Mouse (Mus musculus) large intestine, adult 2 months (tissue): ENCODE data around the gene Shpk. TPM values are rescaled to one million over a fixed set of nuclear protein-coding genes. Genes with fewer than 3 reads are reported as not detected.

Experiments used
- DNase-seq: peaks from one replicate; pipeline ENCODE4 v3.0.0-alpha.2; 2012; ENCODE audit warnings: low read depth, low spot score
- WGBS: fragments of 180-500 bp; shearing (Covaris S2); methylation state at CpG from one replicate; pipeline ENCODE4 v1.1.7; 2018; 5-methylcytosine and 5-hydroxymethylcytosine counted together
- polyA plus RNA-seq: library from polyadenylated mRNA; depleted of rRNA; stranded (reverse); fragments of >200 nt; gene quantifications from 2 replicates; pipeline ENCODE4 v1.2.3, GENCODE M21; 2012

Shpk gene
- polyA plus RNA-seq, 1 experiment, result 10.4 TPM

DNA sequence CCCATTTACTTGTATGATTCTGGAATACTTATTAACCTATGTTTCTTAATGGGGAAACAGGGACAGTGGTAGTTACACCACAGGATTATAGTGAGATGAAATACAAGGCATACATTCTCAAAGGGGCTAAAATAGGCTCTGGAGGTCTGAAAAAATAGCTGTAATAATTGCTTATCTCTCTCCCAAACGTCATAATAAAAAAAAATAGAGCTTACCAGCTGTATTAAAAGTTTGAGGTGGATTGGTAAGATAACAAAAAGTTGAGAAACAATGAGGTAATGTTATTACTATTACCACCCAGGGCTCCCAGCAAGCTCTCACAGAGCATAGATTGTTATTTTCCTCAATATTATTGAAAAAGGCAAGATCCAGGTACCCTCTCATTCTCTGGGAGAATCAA is 1.1 kb upstream of the Shpk start:
- DNase-seq, result no peak
- WGBS, result 2% methylated on average over 1 of the region's 1 CpGs

DNA sequence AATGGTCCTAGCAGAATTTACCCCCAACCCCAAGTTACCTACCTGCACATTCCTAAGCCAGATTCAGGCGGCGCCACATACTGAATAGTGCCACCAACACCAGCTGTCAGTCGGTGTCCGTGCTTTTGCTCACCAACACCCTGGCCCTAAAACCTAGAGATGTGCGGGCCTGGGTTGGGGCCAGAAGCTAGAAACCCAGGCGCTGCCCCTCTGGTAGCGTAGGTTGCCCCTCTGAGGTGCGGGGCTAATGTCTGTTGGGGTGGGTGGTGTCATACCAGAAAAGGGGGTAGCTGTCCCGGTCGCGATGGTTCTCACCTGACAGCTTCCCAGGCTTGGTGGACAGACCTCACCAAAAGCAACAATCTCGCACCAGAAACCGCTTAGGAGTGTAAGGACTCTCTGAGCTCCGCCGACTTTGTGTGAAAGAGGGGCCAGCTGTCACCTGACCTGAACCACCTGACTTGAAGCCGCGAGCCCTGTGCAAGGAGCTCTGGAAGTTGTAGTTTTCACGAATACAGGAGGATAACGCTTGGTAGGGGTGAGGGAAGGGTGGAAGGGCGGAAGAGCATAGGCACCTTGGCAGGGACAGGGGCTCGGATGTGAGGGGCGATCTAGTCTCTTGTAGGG is 544 bp upstream of the Shpk start, which contains the start of gene Ctns:
Gene Ctns, minus strand, starts transcription at position 440 of the 627 bp plus-strand sequence.
- under 1% methylated on average over 22 of the region's 22 CpGs for WGBS
- DNase-seq, result no peak

DNA sequence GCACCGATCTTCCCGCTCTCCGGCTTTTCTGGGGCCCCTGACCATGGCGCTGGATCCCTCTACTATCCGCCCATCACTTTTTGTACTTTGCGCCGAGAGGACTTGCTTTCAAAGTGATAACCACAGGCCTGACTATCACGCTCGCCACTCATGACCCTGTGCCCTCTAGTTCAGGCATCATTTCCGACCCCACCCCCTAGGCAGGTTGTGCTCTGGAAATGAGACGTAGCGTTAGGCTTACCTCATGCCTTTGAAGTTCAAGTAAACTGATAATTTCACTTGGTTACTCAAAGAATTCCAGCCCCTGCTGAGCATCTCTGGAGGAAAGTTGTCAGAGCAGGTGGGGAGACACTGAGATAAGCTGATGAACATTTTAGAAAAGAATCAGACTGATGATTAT is 619 bp downstream of the Shpk start:
- WGBS, result 3% methylated on average over 12 of the region's 12 CpGs
- DNase-seq, result no peak

GRCm38 (mm10) chr11:73201021-73201420 is 1.8 kb downstream of the Shpk start:
- 37% methylated on average over 2 of the region's 2 CpGs for WGBS
- DNase-seq, result no peak

GRCm38 (mm10) chr11:73201597-73201996 is 2.3 kb downstream of the Shpk start:
- 34% methylated on average over 4 of the region's 4 CpGs for WGBS
- no peak for DNase-seq

DNA sequence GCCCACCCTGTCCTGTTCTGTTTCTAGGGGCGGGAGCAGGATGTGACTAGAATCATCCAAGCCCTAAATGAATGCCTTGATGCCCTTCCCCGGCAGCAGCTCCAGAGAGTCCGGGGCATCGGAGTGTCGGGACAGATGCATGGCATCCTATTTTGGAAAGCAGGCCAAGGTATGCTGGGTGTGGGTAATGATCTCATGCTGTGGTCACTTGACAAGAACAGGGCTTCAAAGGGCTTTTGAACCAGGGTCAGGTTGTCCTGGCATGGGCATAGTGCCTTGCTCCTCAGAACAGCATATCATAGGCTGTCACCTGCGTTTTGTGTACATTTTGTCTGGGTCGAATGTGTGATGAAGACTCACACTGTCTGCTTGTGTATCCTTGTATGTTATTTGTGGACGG is 4.6 kb downstream of the Shpk start:
- 87% methylated on average over 8 of the region's 8 CpGs for WGBS
- DNase-seq, result no peak

DNA sequence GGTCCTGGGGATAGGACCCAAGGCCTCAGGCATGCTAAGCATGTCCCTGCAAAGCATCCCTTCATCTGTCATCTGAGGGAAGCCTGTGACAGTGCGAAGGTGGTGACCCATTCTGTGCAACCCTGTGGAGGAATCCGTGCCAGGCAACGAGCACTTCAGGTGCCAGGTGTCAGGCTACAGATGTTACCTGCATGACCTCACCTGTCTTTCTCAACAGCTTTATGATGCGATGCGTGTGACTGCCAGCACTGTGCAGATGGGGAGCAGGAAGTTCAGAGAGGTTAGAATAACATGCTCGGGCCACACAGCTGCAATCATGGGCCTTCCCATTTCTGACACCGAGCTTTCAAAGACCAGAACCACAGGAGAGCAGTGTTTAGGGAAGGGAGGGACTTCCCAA is 5.9 kb downstream of the Shpk start:
- DNase-seq, result no peak
- 29% methylated on average over 7 of the region's 7 CpGs for WGBS

DNA sequence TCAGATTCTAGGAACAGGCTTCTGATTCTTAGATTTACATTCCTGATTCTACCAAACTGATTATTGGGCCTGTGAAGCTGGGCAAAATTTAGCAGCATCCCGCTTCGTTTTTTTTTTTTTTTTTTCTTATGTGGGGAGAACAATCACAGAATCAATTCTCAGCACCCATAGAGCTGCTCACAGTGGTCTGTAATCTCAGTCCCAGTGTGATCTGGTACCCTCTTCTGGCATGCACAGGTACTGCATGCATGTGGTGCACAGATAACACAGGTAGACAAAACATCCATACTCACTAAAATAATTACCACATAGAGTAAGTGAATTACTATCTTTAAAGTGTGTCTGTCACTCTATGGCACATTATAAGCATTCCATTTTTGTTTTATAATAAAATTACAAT is 8.4 kb downstream of the Shpk start:
- WGBS, result 93% methylated on average over 2 of the region's 2 CpGs
- DNase-seq, result no peak

GRCm38 (mm10) chr11:73213956-73214355 is 14.7 kb downstream of the Shpk start:
- DNase-seq, result no peak
- 75% methylated on average over 3 of the region's 3 CpGs for WGBS

- 61% methylated on average over 2 of the region's 2 CpGs for WGBS
- DNase-seq, result no peak
Observed at GRCm38 (mm10) chr11:73219671-73220070, 20.4 kb downstream of the Shpk start.

GRCm38 (mm10) chr11:73220651-73221050 is 21.4 kb downstream of the Shpk start:
- DNase-seq, result no peak
- WGBS, result 77% methylated on average over 1 of the region's 1 CpGs

- WGBS, result 29% methylated on average over 5 of the region's 5 CpGs
Observed at GRCm38 (mm10) chr11:73222846-73223245, 23.6 kb downstream of the Shpk start.

GRCm38 (mm10) chr11:73223966-73224365 is 24.7 kb downstream of the Shpk start:
- no peak for DNase-seq
- 66% methylated on average over 2 of the region's 2 CpGs for WGBS

More at GRCm38 (mm10) chr11:73222846-73223245, 23.6 kb downstream of the Shpk start:
- no peak for DNase-seq

DNA sequence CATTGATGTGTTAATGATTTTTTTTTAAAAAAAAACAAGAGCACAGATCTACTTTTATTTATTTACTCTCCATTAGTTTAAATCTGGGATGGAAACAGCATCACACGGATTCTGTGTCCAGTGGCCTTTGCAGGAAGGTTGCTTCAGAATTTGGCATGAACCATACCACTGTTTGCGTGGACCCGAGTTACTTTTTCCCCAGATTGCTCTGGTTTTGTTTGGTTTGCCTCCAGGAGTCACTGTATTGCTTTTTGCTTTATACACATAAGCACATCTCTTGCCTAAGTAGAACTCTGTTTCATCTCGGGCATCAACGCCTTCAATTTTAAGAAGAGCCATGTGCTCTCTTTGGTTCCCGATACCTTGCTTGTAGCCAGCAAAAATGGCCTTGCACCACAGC is 26.6 kb downstream of the Shpk start:
- no peak for DNase-seq
- WGBS, result 79% methylated on average over 6 of the region's 6 CpGs

DNA sequence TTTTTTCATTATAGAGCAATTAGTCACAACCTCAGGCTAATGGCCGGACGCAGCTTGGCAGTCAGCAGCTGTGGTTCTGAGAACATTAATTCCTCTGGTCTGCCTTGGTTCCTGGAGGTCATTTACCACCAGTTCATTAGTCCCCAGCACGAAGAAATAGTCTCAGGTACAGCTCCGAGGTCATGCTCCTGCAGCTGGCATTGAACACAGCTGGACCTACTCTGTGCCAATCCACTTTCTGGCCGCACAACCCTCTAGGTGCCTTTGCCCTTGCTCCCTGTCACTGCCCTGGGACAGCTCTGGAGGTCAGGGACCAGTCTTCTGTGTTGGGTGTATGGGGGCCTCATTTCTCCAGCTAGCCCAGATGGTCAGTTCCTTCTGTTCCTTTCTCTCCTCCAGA is 29.6 kb downstream of the Shpk start:
- WGBS, result 77% methylated on average over 5 of the region's 5 CpGs
- no peak for DNase-seq

GRCm38 (mm10) chr11:73230081-73230480 is 30.8 kb downstream of the Shpk start:
- DNase-seq, result no peak
- 83% methylated on average over 5 of the region's 5 CpGs for WGBS

GRCm38 (mm10) chr11:73232513-73232912 is 33.3 kb downstream of the Shpk start:
- DNase-seq, result no peak
- 51% methylated on average over 2 of the region's 2 CpGs for WGBS

GRCm38 (mm10) chr11:73233992-73234391 is 34.7 kb downstream of the Shpk start, which contains the start of gene Trpv1:
Gene Trpv1 (plus strand): TSS chr11:73234292.
- DNase-seq, result no peak
- 87% methylated on average over 5 of the region's 5 CpGs for WGBS

GRCm38 (mm10) chr11:73235990-73236701 is 36.9 kb downstream of the Shpk start:
- DNase-seq, result no peak
- 28% methylated on average over 5 of the region's 5 CpGs for WGBS

GRCm38 (mm10) chr11:73236731-73237130 is 37.5 kb downstream of the Shpk start:
- no peak for DNase-seq
- 63% methylated on average over 3 of the region's 3 CpGs for WGBS

- 46% methylated on average over 6 of the region's 6 CpGs for WGBS
- no peak for DNase-seq
Observed at GRCm38 (mm10) chr11:73242199-73242598, 42.9 kb downstream of the Shpk start.
